Mouse (Mus musculus): Measurements from ENCODE around the gene Rnf26.

Gene Rnf26

DNA sequence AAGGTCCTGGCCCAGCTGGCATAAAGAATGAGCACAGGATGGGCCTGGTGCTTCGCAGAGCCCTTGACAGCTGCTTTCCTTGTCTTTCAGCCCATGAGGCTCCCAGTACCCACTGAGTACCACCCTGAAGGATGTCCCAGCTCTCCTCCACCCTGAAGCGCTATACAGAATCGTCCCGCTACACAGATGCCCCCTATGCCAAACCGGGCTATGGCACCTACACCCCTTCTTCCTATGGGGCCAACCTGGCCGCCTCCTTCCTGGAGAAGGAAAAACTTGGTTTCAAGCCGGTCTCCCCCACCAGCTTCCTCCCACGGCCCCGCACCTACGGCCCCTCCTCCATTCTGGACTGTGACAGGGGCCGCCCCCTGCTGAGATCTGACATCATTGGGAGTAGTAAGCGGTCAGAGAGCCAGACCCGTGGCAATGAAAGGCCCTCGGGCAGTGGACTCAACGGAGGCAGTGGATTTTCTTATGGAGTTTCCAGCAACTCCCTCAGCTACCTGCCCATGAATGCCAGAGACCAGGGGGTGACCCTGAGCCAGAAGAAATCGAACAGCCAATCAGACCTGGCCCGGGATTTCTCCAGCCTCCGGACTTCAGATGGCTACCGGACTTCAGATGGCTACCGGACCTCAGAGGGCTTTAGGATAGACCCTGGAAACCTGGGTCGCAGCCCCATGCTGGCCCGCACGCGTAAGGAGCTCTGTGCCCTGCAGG lies 37.9 kb downstream of the Rnf26 start:
- no peak for DNase-seq (ENCODE audit: low spot score)

DNA sequence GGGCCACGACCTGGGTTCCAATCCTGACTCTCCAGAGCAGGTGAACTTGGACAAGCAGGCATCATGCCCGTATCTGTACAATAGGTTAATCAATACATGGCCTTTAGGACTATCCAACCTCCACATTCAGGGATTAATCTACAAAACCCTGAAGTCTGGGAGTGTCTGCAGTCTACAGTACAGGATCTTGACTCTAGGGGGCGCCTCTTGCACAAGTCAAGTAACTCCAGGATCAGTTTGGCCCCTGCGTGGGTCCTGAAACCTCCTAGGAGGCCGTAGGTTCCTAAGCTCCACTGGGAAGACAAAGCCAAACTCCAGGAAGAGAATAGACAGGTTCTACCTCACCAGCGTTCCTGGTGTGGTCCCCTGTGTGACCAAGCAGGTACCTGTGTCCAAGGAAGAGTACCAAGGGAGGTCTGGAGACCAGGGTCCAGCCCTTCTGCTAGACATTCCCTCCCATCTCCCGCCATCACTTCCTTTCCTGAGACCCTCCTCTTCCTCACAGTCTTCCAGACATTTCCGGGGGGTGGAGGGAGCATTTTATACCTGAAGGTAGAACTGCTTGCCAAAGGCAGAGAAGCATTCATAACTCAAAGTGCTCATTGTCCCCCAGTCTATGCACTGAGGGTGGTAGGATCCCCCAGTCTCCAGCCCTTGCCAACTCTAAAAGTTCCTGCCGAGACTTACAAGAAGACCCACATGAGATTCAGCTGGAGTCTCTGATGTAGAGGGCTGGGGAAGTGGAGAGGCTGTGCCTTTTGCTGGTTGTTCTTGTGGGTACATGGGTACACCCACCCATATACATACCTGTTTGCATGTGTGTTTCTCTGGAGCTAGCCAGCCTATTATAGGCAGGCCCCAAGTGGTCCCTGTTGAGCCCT lies 38.7 kb downstream of the Rnf26 start:
- no peak for DNase-seq (ENCODE audit: low spot score)

- no peak for DNase-seq (ENCODE audit: low spot score)
Measured at GRCm38 (mm10) chr9:44073115-44073514, 40.2 kb downstream of the Rnf26 start.

GRCm38 (mm10) chr9:44072599-44072915 lies 40.8 kb downstream of the Rnf26 start:
- no peak for DNase-seq (ENCODE audit: low spot score)

GRCm38 (mm10) chr9:44071914-44072598 lies 41.3 kb downstream of the Rnf26 start:
- no peak for DNase-seq (ENCODE audit: low spot score)

DNA sequence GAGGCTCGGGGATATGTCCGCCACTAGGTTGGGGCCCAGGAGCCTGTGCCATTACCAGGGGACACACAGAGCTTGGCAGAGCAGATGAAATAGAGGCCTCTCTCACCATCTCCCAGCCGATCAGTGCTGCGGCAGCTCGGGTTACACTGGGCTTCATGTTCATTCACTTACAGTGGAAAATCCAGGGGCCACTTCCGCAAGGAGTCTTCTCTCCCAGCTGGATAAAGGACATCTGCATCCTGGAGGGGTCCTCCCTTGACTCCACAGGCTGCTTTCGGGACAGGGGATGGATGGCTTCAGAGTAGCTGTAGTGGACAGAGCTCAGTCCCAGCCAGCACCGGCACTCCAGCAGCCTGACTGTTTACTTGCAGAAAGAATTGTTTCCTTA lies 42.5 kb downstream of the Rnf26 start:
- no peak for DNase-seq (ENCODE audit: low spot score)

- DNase-seq (ENCODE audit: low spot score) = no peak
Measured at GRCm38 (mm10) chr9:44070113-44070843, 43.0 kb downstream of the Rnf26 start.

DNA sequence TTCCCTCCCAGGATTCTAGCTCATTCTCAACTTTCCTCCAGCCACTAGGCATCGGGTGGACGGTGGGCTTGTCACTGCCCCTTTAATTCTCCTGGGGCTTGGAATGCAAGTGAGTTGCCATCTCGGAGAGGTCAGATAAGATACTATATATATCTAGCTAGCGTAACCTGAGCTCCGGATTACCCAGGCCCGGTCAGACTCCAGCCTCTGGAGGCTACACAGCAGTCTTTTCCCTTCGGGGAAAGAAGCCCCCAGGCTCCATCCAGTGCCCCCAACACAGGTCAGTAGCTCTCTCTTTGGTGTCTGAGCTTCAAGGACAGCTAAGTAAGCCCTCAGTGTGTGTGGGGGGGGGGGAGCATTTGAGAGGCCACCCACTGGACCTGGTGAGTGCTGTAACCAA lies 44.1 kb downstream of the Rnf26 start:
- no peak for DNase-seq (ENCODE audit: low spot score)

DNA sequence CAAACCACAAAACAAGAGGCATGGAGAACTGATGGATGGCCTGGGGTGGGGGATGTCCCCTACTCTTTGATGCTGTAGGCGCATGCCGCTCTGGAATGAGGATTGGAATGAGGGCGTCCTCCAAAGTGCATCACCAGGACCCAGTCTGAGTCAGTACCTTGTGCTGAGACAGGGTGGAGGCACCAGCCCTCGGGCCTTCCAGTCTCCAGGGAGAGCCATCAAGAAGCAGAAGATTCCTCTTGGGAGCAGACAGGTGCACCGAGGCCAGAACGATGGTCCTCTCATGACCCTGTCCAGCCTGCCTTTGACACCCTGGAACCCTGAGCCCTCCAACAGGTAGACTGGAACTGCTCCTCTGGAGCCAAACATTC lies 45.4 kb downstream of the Rnf26 start:
- no peak for DNase-seq (ENCODE audit: low spot score)

GRCm38 (mm10) chr9:44067241-44067959 lies 45.9 kb downstream of the Rnf26 start:
- DNase-seq (ENCODE audit: low spot score) = no peak

GRCm38 (mm10) chr9:44066785-44067225 lies 46.5 kb downstream of the Rnf26 start, which contains the start of gene Usp2:
Usp2 (plus strand) TSS chr9:44067021.
- peak; percentile 98 for DNase-seq (ENCODE audit: low spot score)

DNA sequence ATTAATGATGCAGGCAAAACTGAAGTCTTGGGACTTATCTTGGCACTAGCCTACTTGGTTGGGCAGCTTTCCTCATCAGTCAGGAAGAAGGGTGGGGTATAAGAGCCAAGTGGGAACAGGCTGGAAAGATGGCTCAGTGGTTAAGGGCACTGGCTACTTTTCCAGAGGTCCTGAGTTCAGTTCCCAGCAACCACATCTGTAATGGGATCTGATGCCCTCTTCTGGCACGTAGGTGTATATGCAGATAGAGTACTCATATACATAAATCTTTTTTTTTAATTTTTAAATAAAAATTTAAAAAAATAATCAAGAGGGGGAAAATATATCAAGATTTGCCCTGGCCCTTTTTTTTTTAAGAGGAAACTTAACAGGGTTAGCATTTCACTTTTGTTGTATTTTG lies 48.1 kb downstream of the Rnf26 start:
- no peak for DNase-seq (ENCODE audit: low spot score)

DNA sequence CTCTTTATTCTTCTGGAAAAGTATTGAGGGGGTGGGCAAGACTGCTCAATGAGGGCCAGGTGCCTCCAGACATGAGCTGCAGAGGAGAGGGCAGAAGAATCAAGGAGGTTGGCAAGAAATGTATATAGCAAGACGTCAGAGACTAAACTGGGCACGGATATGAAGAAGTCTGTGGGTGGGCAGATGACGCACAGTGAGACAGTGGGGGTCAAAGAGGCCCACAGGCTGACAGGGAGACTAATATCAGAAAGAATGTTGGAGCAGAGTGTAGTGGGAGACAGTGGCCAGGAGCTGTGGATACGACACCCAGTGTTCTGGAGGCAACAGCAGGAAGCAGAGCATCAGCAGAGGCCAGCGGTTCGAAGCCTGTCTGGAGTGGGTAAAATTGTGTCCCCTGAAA lies 54.7 kb downstream of the Rnf26 start:
- no peak for DNase-seq (ENCODE audit: low spot score)

DNA sequence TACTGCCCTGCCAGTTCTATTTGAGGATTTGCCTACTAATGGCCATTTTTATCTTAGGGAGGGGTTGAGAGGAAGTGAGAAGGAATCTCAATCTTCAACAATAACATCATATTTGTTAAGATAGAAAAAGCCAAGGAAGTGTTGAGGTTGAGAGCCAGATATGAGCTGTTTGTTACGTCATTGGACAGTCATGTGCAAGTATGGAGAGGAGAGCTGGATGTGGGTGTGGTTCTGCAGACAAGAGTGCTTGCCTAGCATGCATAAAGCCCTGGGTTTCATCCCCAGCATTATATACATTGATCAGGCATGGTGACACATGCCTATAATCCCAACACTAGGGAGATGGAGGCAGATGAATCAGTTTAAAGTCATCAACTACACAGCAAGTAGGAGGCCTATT lies 59.4 kb downstream of the Rnf26 start:
- DNase-seq (ENCODE audit: low spot score) = no peak

DNA sequence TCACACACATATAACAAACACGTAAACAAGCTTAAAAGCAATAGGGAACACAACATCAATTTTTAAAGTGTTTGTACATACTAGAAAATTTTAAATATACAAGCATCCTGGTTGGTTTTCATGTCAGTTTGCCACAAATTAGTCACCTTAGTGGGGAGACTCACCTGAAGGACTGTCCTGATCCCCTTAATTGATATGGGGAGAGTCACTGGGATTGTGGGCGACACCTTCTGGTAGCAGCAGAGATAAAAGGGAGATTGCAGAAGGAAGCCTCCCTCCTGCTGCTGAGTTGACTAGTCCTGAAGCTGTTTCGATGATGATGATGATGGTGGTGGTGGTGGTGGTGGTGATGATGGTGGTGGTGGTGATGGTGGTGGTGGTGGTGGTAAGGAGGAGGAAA lies 60.5 kb downstream of the Rnf26 start:
- DNase-seq (ENCODE audit: low spot score) = no peak

DNA sequence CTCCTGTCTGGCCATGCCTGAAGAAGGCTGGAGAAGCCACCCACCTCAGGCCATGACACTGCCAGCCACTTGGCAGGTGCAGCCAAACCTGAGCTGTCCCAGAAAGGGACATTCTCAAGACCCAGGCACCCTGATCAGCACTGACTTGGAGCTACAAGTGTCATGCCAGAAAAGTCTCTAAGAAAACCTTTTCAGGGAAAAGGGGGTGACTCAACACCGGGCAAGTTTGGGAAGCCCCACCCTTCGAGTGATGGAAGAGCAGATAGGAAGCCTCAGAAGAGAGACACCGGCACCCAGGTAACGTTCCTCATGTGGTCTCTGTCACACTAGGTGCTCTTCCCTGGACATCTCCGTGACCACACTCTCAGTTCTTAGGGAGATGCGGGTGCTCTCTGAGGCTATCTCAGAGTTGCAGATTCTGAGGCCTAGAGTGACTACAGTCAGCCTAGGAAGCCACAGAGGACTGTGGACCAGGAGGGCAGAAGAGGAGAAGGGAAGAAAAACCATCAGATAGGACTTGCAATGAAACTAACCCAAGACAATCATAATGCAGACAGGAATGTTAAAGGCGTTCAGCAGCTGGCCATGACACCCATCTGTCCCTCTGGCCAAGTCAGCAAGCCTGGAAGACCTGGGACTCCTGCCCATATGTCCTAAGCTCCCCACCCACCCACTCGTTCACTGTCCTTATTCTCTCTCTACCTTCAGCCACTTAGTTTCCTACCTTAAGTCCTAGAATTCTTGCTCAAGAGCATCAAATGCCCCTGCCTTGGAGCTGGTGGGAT lies 63.7 kb downstream of the Rnf26 start:
- DNase-seq (ENCODE audit: low spot score) = no peak

DNA sequence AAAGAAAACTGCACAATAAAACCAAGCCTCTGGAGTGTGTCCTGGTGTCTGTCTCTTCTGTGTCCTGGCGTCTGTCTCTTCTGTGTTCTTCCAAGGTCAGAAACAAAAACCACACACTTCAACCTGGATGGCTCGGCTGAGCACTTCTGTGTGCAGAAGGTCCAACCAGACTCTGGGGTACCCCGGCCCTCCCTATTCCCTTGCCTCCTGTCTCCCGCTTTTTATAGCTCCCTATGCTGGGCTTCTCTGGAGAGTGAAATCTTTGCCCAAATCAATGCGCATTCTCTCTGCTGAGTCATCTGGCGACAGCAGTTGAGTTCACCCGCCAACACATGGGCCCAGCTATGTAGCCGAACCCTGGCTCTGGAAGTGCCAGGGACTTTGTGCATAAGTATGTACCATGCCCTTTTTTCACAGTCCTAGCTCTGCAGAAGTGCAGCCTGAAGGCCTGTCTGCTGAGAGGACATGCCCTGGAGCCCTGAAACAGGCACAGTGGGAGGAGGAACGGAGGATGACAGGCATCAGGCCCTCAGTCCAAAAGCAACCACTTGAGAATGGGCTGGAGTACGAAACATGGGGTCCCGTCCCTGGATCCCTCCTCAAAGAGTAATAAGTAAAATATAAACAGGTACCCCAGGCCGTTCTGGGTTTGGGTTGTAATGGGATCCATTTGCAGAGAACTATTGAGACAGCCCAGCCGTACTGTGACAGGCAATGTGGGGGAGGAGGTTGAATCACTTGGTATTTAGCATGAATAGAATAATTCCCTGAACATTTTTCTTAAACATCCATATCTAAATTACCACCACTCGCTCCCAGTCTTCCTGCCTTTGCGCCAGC lies 64.6 kb downstream of the Rnf26 start:
- no peak for DNase-seq (ENCODE audit: low spot score)

DNA sequence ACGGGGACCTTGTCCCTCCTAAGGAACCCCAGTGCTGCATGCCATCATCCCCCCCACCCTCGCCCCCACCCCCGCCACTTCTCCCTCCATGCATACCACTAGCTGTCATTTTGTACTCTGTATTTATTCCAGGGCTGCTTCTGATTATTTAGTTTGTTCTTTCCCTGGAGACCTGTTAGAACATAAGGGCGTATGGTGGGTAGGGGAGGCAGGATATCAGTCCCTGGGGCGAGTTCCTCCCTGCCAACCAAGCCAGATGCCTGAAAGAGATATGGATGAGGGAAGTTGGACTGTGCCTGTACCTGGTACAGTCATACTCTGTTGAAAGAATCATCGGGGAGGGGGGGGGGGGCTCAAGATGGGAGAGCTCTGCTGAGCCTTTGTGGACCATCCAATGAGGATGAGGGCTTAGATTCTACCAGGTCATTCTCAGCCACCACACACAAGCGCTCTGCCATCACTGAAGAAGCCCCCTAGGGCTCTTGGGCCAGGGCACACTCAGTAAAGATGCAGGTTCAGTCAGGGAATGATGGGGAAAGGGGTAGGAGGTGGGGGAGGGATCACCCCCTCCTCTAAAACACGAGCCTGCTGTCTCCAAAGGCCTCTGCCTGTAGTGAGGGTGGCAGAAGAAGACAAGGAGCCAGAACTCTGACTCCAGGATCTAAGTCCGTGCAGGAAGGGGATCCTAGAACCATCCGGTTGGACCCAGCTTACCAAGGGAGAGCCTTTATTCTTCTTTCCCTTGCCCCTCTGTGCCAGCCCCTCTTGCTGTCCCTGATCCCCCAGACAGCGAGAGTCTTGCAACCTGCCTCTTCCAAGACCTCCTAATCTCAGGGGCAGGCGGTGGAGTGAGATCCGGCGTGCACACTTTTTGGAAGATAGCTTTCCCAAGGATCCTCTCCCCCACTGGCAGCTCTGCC lies 65.5 kb downstream of the Rnf26 start:
- DNase-seq (ENCODE audit: low spot score) = no peak

DNA sequence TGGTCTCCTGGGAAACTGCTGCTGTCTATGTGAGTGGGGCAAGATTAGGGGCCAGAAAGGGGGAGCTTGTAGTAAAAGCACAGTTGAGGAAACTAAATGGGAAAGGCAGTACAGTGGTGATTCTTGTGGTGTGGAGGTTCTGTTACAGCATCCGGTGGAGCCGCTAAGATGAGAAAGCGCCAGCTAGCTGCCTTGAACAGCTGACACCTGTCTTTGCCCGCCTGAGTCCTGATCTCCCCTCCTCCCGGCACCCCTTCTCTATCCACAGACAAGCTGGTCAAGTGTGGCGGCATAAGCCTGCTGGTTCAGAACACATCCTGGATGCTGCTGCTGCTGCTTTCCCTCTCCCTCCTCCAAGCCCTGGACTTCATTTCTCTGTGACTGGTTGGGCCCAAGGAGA lies 66.2 kb downstream of the Rnf26 start:
- DNase-seq (ENCODE audit: low spot score) = no peak

Measured in yolk sac, embryonic 10.5 days (tissue).